In the genomic region with DNA sequence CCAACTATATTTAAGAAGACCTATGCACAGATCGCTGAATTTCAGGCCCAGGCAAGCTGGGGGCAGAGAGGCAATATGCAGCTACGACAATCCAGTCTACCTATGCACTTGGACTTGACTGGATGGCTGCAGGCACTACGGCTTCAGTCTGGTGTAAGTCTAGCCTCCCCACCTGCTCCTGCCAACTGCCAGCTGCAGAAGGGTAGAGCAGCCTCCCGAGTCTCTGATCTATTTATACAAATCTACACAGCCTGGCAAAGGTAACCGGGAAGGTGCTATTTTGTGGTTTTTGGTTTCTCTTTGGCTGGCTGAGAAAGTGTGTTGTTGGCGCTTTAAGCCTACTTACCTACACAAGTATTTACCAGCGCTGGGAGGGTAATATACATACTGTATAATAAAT, we compare ENCODE assay signal across 17 mouse cellular contexts. TPM values are rescaled to one million over a fixed set of nuclear protein-coding genes. Genes with fewer than 3 reads are reported as not detected.
DNase-seq lines count a peak whose midpoint lies in the region; ATAC-seq and TF ChIP-seq lines count a peak whose summit lies in the region.
"Had no signal": no experiment of that assay in that cellular context is flagged by ENCODE, and none has a peak within 500 bp of the region (broad histone marks: within the 10 kb centered on the region; RNA-seq: fewer than 3 reads in every experiment).

No protein-coding gene starts in this region.

- no peak for ATAC-seq in hindbrain, embryonic 14.5 days (ENCODE audit: low FRiP score)
- no peak for ATAC-seq in erythroid progenitor cell, adult 5-6 weeks (replicated peaks; ENCODE audit: low FRiP score, poor library complexity, severe bottlenecking)
- ATAC-seq: forebrain, embryonic 15.5 days; hindbrain, embryonic 16.5 days had no signal

- H3K9me3 ChIP-seq in hindbrain, embryonic 14.5 days (ENCODE audit: control insufficient read depth, low read length), result no peaks in the 10 kb centered on the region
- H3K9me3 ChIP-seq: forebrain, embryonic 15.5 days; limb, embryonic 13.5 days; liver, embryonic 15.5 days had no signal

- 84% methylated on average over 7 of the region's 7 CpGs for WGBS in hindbrain, embryonic 14.5 days

- no peaks in the 10 kb centered on the region for H3K36me3 ChIP-seq in hindbrain, embryonic 14.5 days (replicated peaks; ENCODE audit: control insufficient read depth, insufficient read depth)
- H3K36me3 ChIP-seq: forebrain, embryonic 15.5 days; G1E; limb, embryonic 13.5 days; liver, embryonic 15.5 days had no signal

- H3K27me3 ChIP-seq in hindbrain, embryonic 14.5 days (ENCODE audit: control insufficient read depth, insufficient read depth, low read length), result no peaks in the 10 kb centered on the region
- H3K27me3 ChIP-seq: forebrain, embryonic 15.5 days; limb, embryonic 13.5 days; liver, embryonic 15.5 days had no signal

- H3K27ac ChIP-seq in hindbrain, embryonic 14.5 days, result no peak overlapping the region
- H3K27ac ChIP-seq in layer of hippocampus, adult 2 months, result no peak overlapping the region
- H3K27ac ChIP-seq: forebrain, embryonic 15.5 days; limb, embryonic 13.5 days; liver, embryonic 15.5 days had no signal

- no peak overlapping the region for H3K4me3 ChIP-seq in hindbrain, embryonic 14.5 days (replicated peaks; ENCODE audit: low read length)
- H3K4me3 ChIP-seq in layer of hippocampus, adult 2 months, result no peak overlapping the region
- H3K4me3 ChIP-seq: forebrain, embryonic 15.5 days; limb, embryonic 13.5 days; liver, embryonic 15.5 days had no signal

- DNase-seq in cerebellum, adult 9-10 months, result peak; percentile 57
- DNase-seq in cerebellum, postnatal 4 days (ENCODE audit: low spot score in 2 of 2), result no peak
- DNase-seq in CD4-positive helper T cell, adult 2 months (ENCODE audit: low read depth, low spot score), result peak; percentile 63
- peak; percentile 70 for DNase-seq in brain, adult 2 months (ENCODE audit: low read depth, low spot score)
- DNase-seq in thymus, adult 18-20 months, result peak; percentile 74 to 85
- no peak for DNase-seq in hindbrain, embryonic 14.5 days (ENCODE audit: low spot score)
- DNase-seq in layer of hippocampus, adult 2 months (ENCODE audit: low spot score in 2 of 2), result no peak
- DNase-seq: adrenal gland, postnatal 14 days; kidney, postnatal 4 days; lung, postnatal 14 days; retina, postnatal 1 day had no signal

- H3K4me1 ChIP-seq in hindbrain, embryonic 14.5 days (replicated peaks; ENCODE audit: control insufficient read depth, insufficient read depth, low read length), result 0 out of 2 replicates have a peak, but pooled peaks cover 3% of the 10 kb centered on the region
- H3K4me1 ChIP-seq: forebrain, embryonic 15.5 days; liver, embryonic 15.5 days had no signal

- no peak overlapping the region for H3K4me2 ChIP-seq in hindbrain, embryonic 14.5 days (replicated peaks)
- H3K4me2 ChIP-seq: forebrain, embryonic 15.5 days; limb, embryonic 13.5 days; liver, embryonic 15.5 days had no signal

- TF ChIP-seq CTCF in layer of hippocampus, adult 2 months (conservative IDR thresholded peaks at IDR 0.05), result no peak

- H3K9ac ChIP-seq in hindbrain, embryonic 14.5 days, result no peak overlapping the region
- H3K9ac ChIP-seq: forebrain, embryonic 15.5 days; limb, embryonic 13.5 days; liver, embryonic 15.5 days had no signal

RNA-seq across cellular contexts. Expression of a gene that starts 10.3 kb away (rescaled TPM):
- 14.6 and 17.2 TPM in 2 replicates for polyA plus RNA-seq in hindbrain, embryonic 14.5 days (2014; fragmentation: Nextera tagmentation; extraction: Ambion mirVana)
- total RNA-seq in layer of hippocampus, adult 2 months (2021), result 10 to 100 TPM; 55.2 to 57.3 TPM
- 4.6 and 4.7 TPM in 2 replicates for total RNA-seq in erythroid progenitor cell, adult 5-6 weeks (2015; ENCODE audit: low replicate concordance)
- total RNA-seq in erythroid progenitor cell, adult 5-6 weeks (2017; ENCODE audit: low replicate concordance), result 0.39 and 3.0 TPM in 2 replicates
- polyA plus RNA-seq: G1E had no signal

Comparison
In these comparisons a context has a peak if more than half of its experiments do, and no peak if none do; other contexts are left out.
1. DNase-seq: peak in cerebellum, adult 9-10 months (single experiment), CD4-positive helper T cell, adult 2 months (single experiment), brain, adult 2 months (single experiment) and thymus, adult 18-20 months (2 of 2); none in cerebellum, postnatal 4 days (0 of 2), hindbrain, embryonic 14.5 days (single experiment) and layer of hippocampus, adult 2 months (0 of 2).
2. RNA of a gene that starts 10.3 kb away (total RNA-seq): 55.2 to 57.3 TPM in layer of hippocampus, adult 2 months; 0.39 to 4.7 TPM in erythroid progenitor cell, adult 5-6 weeks; every median in the first group is over 4 times any median in the second.